Mouse (Mus musculus) G1E (cell line): ENCODE data around the gene Slc6a19.

Experiments used
- CTCF ChIP-seq: IDR thresholded peaks from 2 replicates; pipeline ENCODE4 v1.5.1; 2012; ENCODE audit warnings: low read depth, low read length, inconsistent platforms, mixed read lengths
- GATA1 ChIP-seq: IDR thresholded peaks from 2 replicates; pipeline ENCODE4 v1.6.1; 2012; ENCODE audit warnings: borderline replicate concordance, low read length, inconsistent platforms, mixed read lengths
- GATA2 ChIP-seq: IDR thresholded peaks from 2 replicates; pipeline ENCODE4 v1.6.1; 2012; ENCODE audit warnings: low read depth, low read length, inconsistent platforms, borderline replicate concordance
- TAL1 ChIP-seq: conservative IDR thresholded peaks from 2 replicates; pipeline ENCODE4 v1.6.1; 2012; ENCODE audit warnings: low read depth, low read length, inconsistent platforms, mixed read lengths

- no peak for TF ChIP-seq CTCF
- TF ChIP-seq TAL1 = no peak
- TF ChIP-seq GATA1 = no peak
- TF ChIP-seq GATA2 = no peak
Measured at GRCm38 (mm10) chr13:73685502-73685901, 19.2 kb downstream of the Slc6a19 start.
